Mouse (Mus musculus): Measurements from ENCODE around the gene Ddi2. TPM values are rescaled to one million over a fixed set of nuclear protein-coding genes. Genes with fewer than 3 reads are reported as not detected.

The Ddi2 gene
- polyA plus RNA-seq, 1 experiment, result 1.7 TPM

DNA sequence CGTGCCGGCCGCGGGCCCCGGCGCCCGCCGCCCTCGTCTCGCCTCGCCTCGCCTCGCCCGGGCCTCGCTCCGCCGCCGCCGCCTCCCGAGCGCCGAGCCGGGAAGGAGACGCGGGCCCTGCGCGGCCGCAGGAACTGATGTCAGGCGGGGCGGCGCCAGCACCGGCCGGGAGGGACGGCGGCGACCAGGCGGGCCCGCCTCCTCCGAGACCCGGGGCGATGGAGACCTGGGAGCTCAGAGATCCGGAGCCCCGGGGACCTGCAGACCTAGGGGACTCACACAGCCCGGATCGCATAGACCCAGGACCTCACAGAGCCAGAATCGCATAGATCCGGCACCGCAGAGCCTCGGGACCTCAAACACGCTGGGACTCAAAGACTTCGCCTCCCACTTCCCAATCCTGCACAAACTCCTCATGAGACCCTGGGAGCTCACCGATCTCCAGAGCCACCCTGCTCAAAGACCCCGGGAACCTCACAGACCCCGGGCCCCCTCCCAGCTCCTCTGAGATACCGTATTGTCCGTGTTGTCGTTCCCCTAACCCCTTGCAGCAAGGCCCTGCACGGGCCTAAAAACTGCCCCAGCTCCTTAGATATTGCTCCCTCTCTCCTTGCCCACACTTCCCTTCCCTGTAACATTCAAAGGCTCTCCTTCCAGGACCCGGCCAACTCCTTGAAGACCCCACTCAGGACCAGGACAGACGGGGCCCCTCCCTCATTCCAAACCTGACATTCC lies 59.0 kb downstream of the Ddi2 start:
- Histone ChIP-seq H3K4me3 (replicated peaks) (peak overlapping the region; percentile 97), H3K36me3 (replicated peaks; ENCODE audit: low read length) (peaks cover 22% of the 10 kb centered on the region), H3K27me3 (replicated peaks) (peaks cover 8% of the 10 kb centered on the region), H3K9me3 (no peaks in the 10 kb centered on the region), H3K4me1 (peaks cover 32% of the 10 kb centered on the region)
- no peak for TF ChIP-seq FLI1 (IDR thresholded peaks at IDR 0.05; ENCODE audit: low read length)
- TF ChIP-seq GATA1 (IDR thresholded peaks at IDR 0.05; ENCODE audit: borderline replicate concordance, low read length), result no peak

DNA sequence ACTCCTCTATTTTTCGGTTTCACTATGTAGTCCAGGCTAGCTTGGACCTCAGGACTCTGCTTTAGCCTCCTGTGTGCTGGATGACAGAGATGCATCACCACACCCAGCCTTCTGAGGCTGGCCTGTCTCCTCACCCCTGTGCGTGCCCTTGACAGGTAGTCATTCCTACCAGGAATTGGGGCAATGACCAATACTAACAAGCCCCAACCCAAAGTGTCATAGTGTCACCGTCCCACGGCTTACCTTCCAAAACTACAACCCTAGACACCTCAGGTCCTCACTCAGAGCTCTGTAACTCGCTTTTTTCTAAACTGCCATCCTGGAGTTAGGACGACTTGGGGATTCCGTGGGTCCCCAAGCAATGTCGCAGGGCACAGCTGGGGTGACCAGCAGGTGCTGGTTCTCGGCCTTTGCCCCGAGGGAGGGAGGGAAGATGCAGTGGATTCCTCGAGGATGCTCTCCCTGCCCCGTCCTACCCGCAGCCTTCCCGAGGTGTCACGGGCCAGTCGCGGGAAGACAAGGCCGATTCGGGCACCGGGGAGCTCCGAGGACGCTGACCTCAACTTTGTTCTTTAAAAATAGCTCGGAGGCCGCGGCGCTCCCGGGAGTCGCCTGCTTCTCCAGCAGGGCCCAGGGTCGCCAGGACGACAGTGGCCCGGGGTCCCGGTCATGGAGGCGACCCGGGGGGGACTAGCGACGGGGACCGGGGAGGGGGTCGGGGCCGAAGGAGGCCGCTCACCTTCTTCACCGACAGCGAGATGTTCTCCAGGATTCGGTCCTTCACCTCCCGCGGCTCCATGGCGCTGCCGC lies 59.9 kb downstream of the Ddi2 start:
- Histone ChIP-seq H3K36me3 (replicated peaks; ENCODE audit: low read length) (peaks cover 31% of the 10 kb centered on the region), H3K9me3 (no peaks in the 10 kb centered on the region), H3K27me3 (replicated peaks) (peaks cover 8% of the 10 kb centered on the region), H3K4me3 (replicated peaks) (peak overlapping the region; percentile 97), H3K4me1 (peaks cover 40% of the 10 kb centered on the region)
- no peak for TF ChIP-seq GATA1 (IDR thresholded peaks at IDR 0.05; ENCODE audit: borderline replicate concordance, low read length)
- TF ChIP-seq FLI1 (IDR thresholded peaks at IDR 0.05; ENCODE audit: low read length), result no peak

DNA sequence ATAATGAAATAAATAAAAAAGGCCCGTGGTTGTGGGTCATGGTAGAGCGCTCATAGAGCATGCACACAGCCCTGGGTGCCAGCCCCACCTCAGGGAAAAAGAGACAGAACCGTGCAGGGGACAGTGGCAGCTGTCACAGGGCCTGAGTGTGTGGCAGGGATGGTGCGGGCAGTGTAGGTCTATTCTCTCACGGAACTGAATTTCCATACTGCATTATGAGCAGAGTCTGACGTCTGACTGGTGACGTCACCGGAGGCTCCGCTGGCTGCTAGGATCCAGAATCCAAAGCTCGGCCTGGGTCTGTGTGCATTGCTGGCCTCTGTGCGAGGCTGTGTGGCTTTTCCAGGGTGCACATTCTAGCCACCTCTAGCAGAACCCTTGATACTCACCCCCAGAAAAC lies 62.3 kb downstream of the Ddi2 start:
- H3K4me3 ChIP-seq (replicated peaks), result no peak overlapping the region
- H3K9me3 ChIP-seq, result no peaks in the 10 kb centered on the region
- TF ChIP-seq FLI1 (IDR thresholded peaks at IDR 0.05; ENCODE audit: low read length) (no peak), GATA1 (IDR thresholded peaks at IDR 0.05; ENCODE audit: borderline replicate concordance, low read length) (no peak)
- peaks cover 52% of the 10 kb centered on the region for H3K4me1 ChIP-seq
- H3K36me3 ChIP-seq (replicated peaks; ENCODE audit: low read length), result peaks cover 47% of the 10 kb centered on the region
- peaks cover under 1% of the 10 kb centered on the region for H3K27me3 ChIP-seq (replicated peaks)

DNA sequence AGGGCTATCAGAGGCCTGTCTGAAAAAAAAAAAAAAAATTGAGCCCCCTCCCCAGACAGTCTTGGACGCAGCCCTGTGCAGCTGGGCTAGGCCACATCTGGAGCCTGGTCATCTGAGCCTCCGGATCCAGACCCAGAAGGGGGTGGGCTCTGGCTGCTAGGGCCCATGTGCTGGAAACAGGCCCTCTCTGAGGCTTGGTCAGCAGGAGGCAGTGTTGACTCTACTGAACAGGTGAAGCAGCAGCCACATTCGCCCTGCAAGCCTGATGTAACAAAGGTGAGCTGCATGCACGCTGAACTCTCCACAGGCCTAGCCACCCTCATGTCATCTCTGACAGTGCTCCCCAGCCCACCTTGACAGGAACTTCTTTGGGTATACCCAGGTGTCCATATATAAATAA lies 63.5 kb downstream of the Ddi2 start:
- TF ChIP-seq GATA1 (IDR thresholded peaks at IDR 0.05; ENCODE audit: borderline replicate concordance, low read length) (no peak), FLI1 (IDR thresholded peaks at IDR 0.05; ENCODE audit: low read length) (no peak)
- peaks cover 47% of the 10 kb centered on the region for H3K4me1 ChIP-seq
- peaks cover 47% of the 10 kb centered on the region for H3K36me3 ChIP-seq (replicated peaks; ENCODE audit: low read length)
- H3K4me3 ChIP-seq (replicated peaks), result peak overlapping the region; percentile 53
- H3K9me3 ChIP-seq, result no peaks in the 10 kb centered on the region
- H3K27me3 ChIP-seq (replicated peaks), result no peaks in the 10 kb centered on the region

GRCm38 (mm10) chr4:141658846-141659484 lies 64.3 kb downstream of the Ddi2 start:
- H3K4me1 ChIP-seq, result peaks cover 43% of the 10 kb centered on the region
- TF ChIP-seq GATA1 (IDR thresholded peaks at IDR 0.05; ENCODE audit: borderline replicate concordance, low read length) (no peak), FLI1 (IDR thresholded peaks at IDR 0.05; ENCODE audit: low read length) (no peak)

GRCm38 (mm10) chr4:141656932-141657331 lies 66.3 kb downstream of the Ddi2 start:
- TF ChIP-seq FLI1 (IDR thresholded peaks at IDR 0.05; ENCODE audit: low read length) (no peak), GATA1 (IDR thresholded peaks at IDR 0.05; ENCODE audit: borderline replicate concordance, low read length) (no peak)

More at GRCm38 (mm10) chr4:141658846-141659484, 64.3 kb downstream of the Ddi2 start:
- Histone ChIP-seq H3K36me3 (replicated peaks; ENCODE audit: low read length) (peaks cover 53% of the 10 kb centered on the region), H3K4me3 (replicated peaks) (peak overlapping the region; percentile 20), H3K9me3 (no peaks in the 10 kb centered on the region), H3K27me3 (replicated peaks) (no peaks in the 10 kb centered on the region)

DNA sequence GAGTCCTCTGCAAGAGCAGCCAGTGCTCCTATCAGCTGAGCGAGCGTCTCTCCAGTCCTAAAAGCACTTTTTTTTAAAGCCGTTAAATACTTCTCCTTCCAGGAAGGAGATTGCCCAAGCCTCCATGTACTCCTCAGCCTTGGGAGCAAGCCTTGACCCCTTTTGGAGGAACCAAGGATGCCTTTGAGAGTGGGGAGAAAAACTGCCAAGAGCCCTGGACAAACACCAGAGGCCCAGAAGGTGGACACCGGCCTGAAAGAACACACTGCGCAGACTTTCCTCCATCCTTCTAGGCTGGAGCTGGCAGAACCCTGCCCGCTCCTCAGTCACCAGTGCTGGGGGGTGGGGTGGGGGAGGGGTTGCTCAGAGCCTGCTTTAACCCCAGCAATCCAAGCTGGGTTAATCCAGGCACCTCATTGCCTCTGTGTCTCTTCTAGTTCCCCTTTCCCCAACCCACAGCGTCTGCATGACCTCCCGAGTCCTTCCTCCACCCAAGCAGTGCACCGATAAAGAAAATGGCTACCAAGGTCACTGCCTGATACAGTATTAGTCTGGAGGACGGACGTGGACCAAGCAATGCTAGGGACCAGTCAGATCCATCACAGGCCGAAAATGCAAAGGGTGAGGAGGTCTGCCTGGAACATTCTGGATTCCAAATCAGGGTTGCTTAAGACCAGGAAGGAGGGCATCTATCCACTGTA lies 67.2 kb downstream of the Ddi2 start:
- Histone ChIP-seq H3K36me3 (replicated peaks; ENCODE audit: low read length) (peaks cover 72% of the 10 kb centered on the region), H3K4me3 (replicated peaks) (no peak overlapping the region), H3K9me3 (no peaks in the 10 kb centered on the region), H3K4me1 (peaks cover 51% of the 10 kb centered on the region), H3K27me3 (replicated peaks) (no peaks in the 10 kb centered on the region)
- TF ChIP-seq GATA1 (IDR thresholded peaks at IDR 0.05; ENCODE audit: borderline replicate concordance, low read length) (no peak), FLI1 (IDR thresholded peaks at IDR 0.05; ENCODE audit: low read length) (no peak)

More at GRCm38 (mm10) chr4:141656932-141657331, 66.3 kb downstream of the Ddi2 start:
- Histone ChIP-seq H3K27me3 (replicated peaks) (no peaks in the 10 kb centered on the region), H3K4me1 (peaks cover 43% of the 10 kb centered on the region), H3K4me3 (replicated peaks) (no peak overlapping the region), H3K9me3 (no peaks in the 10 kb centered on the region), H3K36me3 (replicated peaks; ENCODE audit: low read length) (peaks cover 69% of the 10 kb centered on the region)

GRCm38 (mm10) chr4:141654509-141654908 lies 68.7 kb downstream of the Ddi2 start:
- no peak for TF ChIP-seq FLI1 (IDR thresholded peaks at IDR 0.05; ENCODE audit: low read length)
- no peak for TF ChIP-seq GATA1 (IDR thresholded peaks at IDR 0.05; ENCODE audit: borderline replicate concordance, low read length)
- H3K27me3 ChIP-seq (replicated peaks), result no peaks in the 10 kb centered on the region
- H3K4me3 ChIP-seq (replicated peaks), result no peak overlapping the region
- no peaks in the 10 kb centered on the region for H3K9me3 ChIP-seq
- peaks cover 59% of the 10 kb centered on the region for H3K36me3 ChIP-seq (replicated peaks; ENCODE audit: low read length)
- H3K4me1 ChIP-seq, result peaks cover 47% of the 10 kb centered on the region

DNA sequence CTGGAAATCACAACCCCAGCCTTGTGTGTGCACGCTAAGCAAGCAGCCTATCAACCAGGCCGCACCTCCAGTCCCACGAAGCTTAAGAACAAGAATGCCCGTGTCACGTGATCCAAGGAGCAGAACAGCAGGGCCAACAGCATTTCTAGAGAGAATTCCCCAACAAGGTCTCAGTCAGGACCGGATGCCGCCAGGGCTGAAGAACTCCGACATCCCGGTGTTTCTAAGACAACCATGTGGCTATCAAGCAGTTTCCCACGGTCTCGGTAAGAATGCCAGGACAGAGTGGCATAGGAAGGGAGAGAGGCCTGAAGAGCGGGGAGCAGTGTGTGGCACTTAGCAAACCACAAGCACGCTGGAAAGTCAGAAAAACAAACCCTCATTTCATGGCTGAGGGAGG lies 69.4 kb downstream of the Ddi2 start:
- H3K9me3 ChIP-seq, result no peaks in the 10 kb centered on the region
- peaks cover 42% of the 10 kb centered on the region for H3K4me1 ChIP-seq
- no peak for TF ChIP-seq GATA1 (IDR thresholded peaks at IDR 0.05; ENCODE audit: borderline replicate concordance, low read length)
- TF ChIP-seq FLI1 (IDR thresholded peaks at IDR 0.05; ENCODE audit: low read length), result no peak
- H3K27me3 ChIP-seq (replicated peaks), result no peaks in the 10 kb centered on the region
- no peak overlapping the region for H3K4me3 ChIP-seq (replicated peaks)
- peaks cover 61% of the 10 kb centered on the region for H3K36me3 ChIP-seq (replicated peaks; ENCODE audit: low read length)

Data from megakaryocyte, embryonic 14.5 days (primary cell).